Mouse (Mus musculus) cerebellum, adult 11 months (tissue): ENCODE data around the gene Crisp3.
"Not testable (repeated sequence)": the region's sequence is repeated elsewhere in the genome, so short reads cannot be mapped to it uniquely, and the experiment has no call there.

ENCODE experiments used
- DNase-seq: peaks from one replicate; pipeline ENCODE4 v3.0.0; 2022

The Crisp3 gene

GRCm38 (mm10) chr17:40242135-40242534, at the start of gene Crisp3:
Crisp3 (minus strand) TSS chr17:40242288.
- no peak for DNase-seq

GRCm38 (mm10) chr17:40285435-40285834, 43.3 kb upstream of the Crisp3 start:
- no peak for DNase-seq

GRCm38 (mm10) chr17:40275519-40275918, 33.4 kb upstream of the Crisp3 start:
- no peak for DNase-seq

DNA sequence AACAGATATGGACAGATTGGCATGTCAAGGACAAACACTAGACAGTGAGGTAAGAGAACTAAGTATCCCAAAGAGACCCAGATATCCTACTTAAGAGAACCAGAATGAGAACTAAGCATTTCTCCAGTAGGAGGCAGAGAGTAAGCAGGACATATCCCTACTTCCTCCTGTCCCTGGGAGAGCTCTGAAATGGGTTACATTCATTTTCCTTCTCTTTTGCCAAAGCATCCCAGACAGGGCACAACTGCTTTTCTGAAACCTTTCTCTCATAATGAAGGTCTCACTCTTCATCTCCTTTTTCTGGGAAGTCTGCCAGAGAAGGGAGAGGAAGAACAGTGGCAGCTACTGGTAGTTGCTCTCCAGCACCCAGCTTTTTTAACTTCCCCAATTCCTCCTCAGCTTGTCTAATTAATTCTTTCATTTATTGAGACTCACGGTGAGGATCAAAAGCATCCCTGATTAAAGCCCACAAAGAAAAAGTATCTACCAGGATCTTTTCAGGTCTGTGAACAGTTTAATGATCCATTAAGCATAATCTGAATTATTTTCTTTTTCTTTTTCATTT, 32.9 kb upstream of the Crisp3 start:
- no peak for DNase-seq

DNA sequence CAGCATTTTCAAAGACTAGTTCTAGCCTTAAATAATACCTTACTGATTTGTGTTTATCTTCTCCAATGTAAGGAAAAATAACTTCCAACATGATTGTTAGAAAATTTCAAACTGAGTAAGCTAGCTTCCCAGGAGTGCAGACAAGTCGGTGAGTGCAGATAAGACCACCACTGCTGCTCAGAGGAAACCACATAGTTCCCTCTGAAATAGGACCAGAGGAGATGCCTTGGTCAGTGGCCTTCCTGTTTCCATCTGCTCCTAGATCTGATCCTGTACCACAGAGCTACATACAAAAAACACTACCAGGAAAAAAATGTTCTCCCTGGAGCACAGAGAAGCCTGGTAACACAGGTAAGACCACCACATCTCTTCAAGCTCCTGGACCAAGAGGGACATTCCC, 10.4 kb upstream of the Crisp3 start:
- DNase-seq = no peak

GRCm38 (mm10) chr17:40208540-40208939, 33.5 kb downstream of the Crisp3 start, which contains the start of gene Pgk2:
Pgk2 (minus strand) TSS chr17:40208640.
- DNase-seq = no peak

- not testable (repeated sequence) for DNase-seq
Measured at GRCm38 (mm10) chr17:40201803-40202202, 40.3 kb downstream of the Crisp3 start.

- DNase-seq = not testable (repeated sequence)
Measured at GRCm38 (mm10) chr17:40190192-40190591, 51.9 kb downstream of the Crisp3 start.
